Mouse (Mus musculus): ENCODE measurements at regions not wholly inside any gene's neighbourhood (a gene's known extent, or its start where the extent isn't known, plus 50 kb on each side); places are given as distances from the start of the nearest gene placed in this dataset.

DNA sequence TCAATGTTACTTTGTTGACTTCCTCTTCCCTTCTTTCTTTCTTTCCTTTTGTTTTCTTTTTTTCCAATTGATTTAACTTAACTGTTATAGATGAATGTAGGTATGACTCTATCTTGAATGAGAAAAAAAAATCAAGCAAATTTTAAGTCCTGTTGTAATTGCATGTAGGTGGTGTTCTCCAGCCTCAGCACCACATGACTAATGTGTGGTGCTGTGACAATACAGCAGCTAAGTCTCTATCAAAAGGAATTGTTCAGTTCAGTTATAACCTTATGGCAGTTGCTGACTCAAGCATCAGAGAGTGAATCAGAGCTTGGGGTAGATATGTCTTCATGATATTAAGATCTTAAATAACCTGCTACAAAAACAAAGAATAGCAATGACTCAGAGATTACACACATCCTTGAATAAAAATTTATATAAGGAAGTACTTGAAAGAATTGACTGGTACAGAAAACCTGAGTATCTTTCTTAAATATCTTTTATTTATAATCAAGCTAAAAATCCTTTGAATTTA, 543.6 kb upstream of the Slitrk1 start:
- H3K4me3 ChIP-seq (ENCODE audit: low read depth, low read length), result no peak overlapping the region
- H3K9ac ChIP-seq (ENCODE audit: low read length), result no peak overlapping the region
- H3K4me2 ChIP-seq (ENCODE audit: low read length), result no peak overlapping the region

DNA sequence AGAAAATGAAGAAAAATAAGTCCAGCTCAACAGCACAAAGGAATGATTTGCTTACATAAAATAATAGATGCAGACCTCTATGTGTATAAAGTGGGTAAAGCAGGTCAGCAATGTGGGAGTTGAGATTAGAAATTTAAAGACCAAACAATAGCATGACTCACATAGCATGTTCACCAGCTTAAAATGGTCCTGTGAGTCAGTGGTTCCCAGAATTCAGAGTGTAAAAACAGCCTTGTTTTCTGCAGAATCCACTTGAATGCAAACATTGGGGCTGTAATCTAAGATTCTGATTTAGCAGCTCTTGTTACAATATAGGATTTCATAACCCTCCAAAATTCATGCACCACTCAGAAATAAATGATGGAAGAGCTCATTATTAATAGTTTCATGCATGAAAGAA, 520.2 kb upstream of the Slitrk1 start:
- Histone ChIP-seq H3K4me1 (ENCODE audit: control insufficient read depth, insufficient read depth, low read length) (no peaks in the 10 kb centered on the region), H3K27me3 (replicated peaks; ENCODE audit: control insufficient read depth, insufficient read depth, low read length) (no peaks in the 10 kb centered on the region), H3K9ac (ENCODE audit: low read length) (no peak overlapping the region), H3K4me2 (ENCODE audit: low read length) (no peak overlapping the region), H3K4me3 (ENCODE audit: low read depth, low read length) (no peak overlapping the region), H3K36me3 (ENCODE audit: control insufficient read depth, insufficient read depth, low read length) (no peaks in the 10 kb centered on the region), H3K9me3 (replicated peaks; ENCODE audit: control insufficient read depth, low read length) (no peaks in the 10 kb centered on the region), H3K27ac (ENCODE audit: low read depth, low read length) (no peak overlapping the region)
- DNase-seq (ENCODE audit: low spot score), result no peak
- no peak for ATAC-seq

More for the DNA sequence above, 543.6 kb upstream of the Slitrk1 start:
- H3K9me3 ChIP-seq (replicated peaks; ENCODE audit: control insufficient read depth, low read length), result no peaks in the 10 kb centered on the region
- H3K36me3 ChIP-seq (ENCODE audit: control insufficient read depth, insufficient read depth, low read length), result no peaks in the 10 kb centered on the region
- no peaks in the 10 kb centered on the region for H3K27me3 ChIP-seq (replicated peaks; ENCODE audit: control insufficient read depth, insufficient read depth, low read length)
- DNase-seq (ENCODE audit: low spot score) (no peak), ATAC-seq (no peak)
- H3K4me1 ChIP-seq (ENCODE audit: control insufficient read depth, insufficient read depth, low read length), result no peaks in the 10 kb centered on the region
- H3K27ac ChIP-seq (ENCODE audit: low read depth, low read length), result no peak overlapping the region

DNA sequence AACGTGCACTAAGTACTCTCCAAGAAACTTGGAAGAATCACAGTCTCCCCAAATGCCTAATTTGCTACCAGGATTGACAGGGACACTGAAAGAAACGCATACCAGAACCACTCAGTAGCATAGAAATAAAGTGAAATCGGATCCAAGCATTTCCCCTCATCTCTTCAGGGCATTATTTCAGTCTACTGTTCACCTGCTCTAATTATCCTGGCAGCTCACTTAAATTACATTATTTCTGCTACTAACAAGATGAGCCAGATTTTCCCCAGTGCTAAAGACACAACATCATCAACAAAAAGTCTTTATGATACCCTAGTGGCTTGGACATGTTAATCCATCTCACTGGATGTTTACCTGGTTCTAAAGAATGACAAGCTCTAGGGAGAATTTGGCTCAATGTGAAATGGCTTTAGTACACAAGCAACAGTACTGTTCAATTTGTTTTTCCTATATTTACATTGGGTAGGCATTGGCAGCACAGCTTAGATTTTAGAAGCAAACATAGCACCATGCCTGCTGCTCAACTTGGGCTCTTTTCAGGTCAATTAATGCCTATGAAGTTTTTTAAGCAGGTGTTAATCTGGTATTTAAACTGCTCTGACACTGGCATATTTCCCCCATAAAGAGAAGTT, 519.1 kb upstream of the Slitrk1 start:
- Histone ChIP-seq H3K27ac (ENCODE audit: low read depth, low read length) (no peak overlapping the region), H3K4me2 (ENCODE audit: low read length) (no peak overlapping the region), H3K36me3 (ENCODE audit: control insufficient read depth, insufficient read depth, low read length) (no peaks in the 10 kb centered on the region), H3K9ac (ENCODE audit: low read length) (no peak overlapping the region), H3K4me1 (ENCODE audit: control insufficient read depth, insufficient read depth, low read length) (no peaks in the 10 kb centered on the region), H3K27me3 (replicated peaks; ENCODE audit: control insufficient read depth, insufficient read depth, low read length) (no peaks in the 10 kb centered on the region), H3K9me3 (replicated peaks; ENCODE audit: control insufficient read depth, low read length) (no peaks in the 10 kb centered on the region), H3K4me3 (ENCODE audit: low read depth, low read length) (no peak overlapping the region)
- 23% methylated on average over 3 of the region's 3 CpGs for WGBS
- peak; percentile 65 for DNase-seq (ENCODE audit: low spot score)
- ATAC-seq, result peak; percentile 79
